Mouse (Mus musculus) CH12.LX (cell line): ENCODE measurements at regions not wholly inside any gene's neighbourhood (a gene's known extent, or its start where the extent isn't known, plus 50 kb on each side); places are given as distances from the start of the nearest gene placed in this dataset.

ENCODE experiments used
- CTCF ChIP-seq, 2 experiments: IDR thresholded peaks in 1 of 2; conservative IDR thresholded peaks in 1 of 2; 2 replicates each; pipeline ENCODE4 v1.5.1; 2011 to 2012; ENCODE audit warnings: low read depth in 2 of 2, low read length in 2 of 2, improper control_type of control experiment in 1 of 2, inconsistent platforms in 1 of 2, mild to moderate bottlenecking in 1 of 2, moderate library complexity in 1 of 2
- GABPA ChIP-seq: IDR thresholded peaks from 2 replicates; pipeline ENCODE4 v1.6.1; 2012; ENCODE audit warnings: low read depth, low read length, improper control_type of control experiment, inconsistent platforms; ENCODE audit not compliant: insufficient replicate concordance
- JUN ChIP-seq: IDR thresholded peaks from 2 replicates; pipeline ENCODE4 v1.6.1; 2011; ENCODE audit warnings: low read depth, mild to moderate bottlenecking, low read length, improper control_type of control experiment, moderate library complexity; ENCODE audit not compliant: insufficient read depth
- MAX ChIP-seq: IDR thresholded peaks from 2 replicates; pipeline ENCODE4 v1.6.1; 2011; ENCODE audit warnings: low read length, improper control_type of control experiment
- NRF1 ChIP-seq: IDR thresholded peaks from 2 replicates; pipeline ENCODE4 v1.6.1; 2014; ENCODE audit warnings: low read depth, mild to moderate bottlenecking, inconsistent platforms, low read length, improper control_type of control experiment, moderate library complexity
- POLR2A ChIP-seq: IDR thresholded peaks from 2 replicates; pipeline ENCODE4 v1.6.1; 2011; ENCODE audit warnings: low read depth, mild to moderate bottlenecking, improper control_type of control experiment, low read length

GRCm38 (mm10) chrX:77424792-77425727 is 85.8 kb upstream of the Tbl1x start:
- TF ChIP-seq CTCF (conservative IDR thresholded peaks at IDR 0.05 in 1 of 2, IDR thresholded peaks at IDR 0.05 in 1 of 2; ENCODE audit: low read depth in 2 of 2, low read length in 2 of 2) (no peak), POLR2A (no peak), JUN (no peak), GABPA (no peak), NRF1 (no peak), MAX (no peak)
